Mouse (Mus musculus) G1E (cell line): ENCODE data around the gene Pank4.

Experiments used
- CTCF ChIP-seq: IDR thresholded peaks from 2 replicates; pipeline ENCODE4 v1.5.1; 2012; ENCODE audit warnings: low read depth, low read length, inconsistent platforms, mixed read lengths
- POLR2AphosphoS5 ChIP-seq: IDR thresholded peaks from 2 replicates; pipeline ENCODE4 v1.6.1; 2012; ENCODE audit warnings: low read depth, low read length, inconsistent platforms; ENCODE audit not compliant: insufficient replicate concordance
- TAL1 ChIP-seq: conservative IDR thresholded peaks from 2 replicates; pipeline ENCODE4 v1.6.1; 2012; ENCODE audit warnings: low read depth, low read length, inconsistent platforms, mixed read lengths

DNA sequence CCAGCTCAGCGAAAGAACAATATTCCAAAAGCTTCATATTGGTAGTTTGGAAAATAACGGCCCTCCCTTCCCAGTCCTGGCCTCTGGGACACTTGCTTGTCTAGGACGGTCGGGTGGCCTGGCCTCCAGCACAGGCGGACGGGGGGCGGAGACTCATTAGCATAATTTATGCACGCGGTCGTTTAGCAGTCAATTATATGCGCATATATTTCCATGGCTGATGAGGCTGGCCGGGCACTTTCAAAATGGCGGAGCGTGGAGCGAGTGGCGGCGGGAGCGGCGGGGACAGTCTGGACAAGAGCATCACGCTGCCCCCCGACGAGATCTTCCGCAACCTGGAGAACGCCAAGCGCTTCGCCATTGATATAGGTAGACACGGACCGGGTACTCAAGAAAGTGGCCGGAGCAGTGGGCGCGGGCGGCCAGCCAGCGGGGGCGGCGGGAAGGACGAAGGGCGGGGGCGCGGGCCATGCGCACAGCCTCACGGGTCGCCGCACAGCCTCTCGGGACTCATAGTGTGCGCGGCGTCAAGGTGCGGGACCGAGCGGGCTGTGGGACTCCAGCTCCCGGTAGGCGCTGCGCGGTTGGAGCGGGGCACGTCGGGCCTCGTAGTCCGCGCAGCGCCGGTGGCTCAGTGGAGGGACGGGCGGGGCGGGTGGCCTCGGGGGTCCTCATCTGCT, at the start of gene Pank4:
- TF ChIP-seq CTCF = no peak
- no peak for TF ChIP-seq TAL1
- no peak for TF ChIP-seq POLR2AphosphoS5
